Mouse (Mus musculus) liver, embryonic 14.5 days (tissue): ENCODE measurements around the gene Ccnt2. TPM values are rescaled to one million over a fixed set of nuclear protein-coding genes. Genes with fewer than 3 reads are reported as not detected.

Experiments used
- ATAC-seq: fragments of 200-750 bp; cut with Nextera tagmentation; 2 replicates; pipeline ENCODE4 v1.8.0; 2017; ENCODE audit warnings: moderate number of reproducible peaks, mild to moderate bottlenecking, moderate library complexity; ENCODE audit not compliant: insufficient read depth
- DNase-seq, 3 experiments: peaks; one replicate each; pipeline ENCODE4 v3.0.0-alpha.2; 2012 to 2013; ENCODE audit warnings: low read depth in 3 of 3, low spot score in 3 of 3
- H3K27ac ChIP-seq: fragments of 300-500 bp; sonication (generic); 2 replicates; pipeline ENCODE4 v1.5.1; 2014; ENCODE audit warnings: moderate library complexity, mild to moderate bottlenecking, control low read depth, inconsistent platforms
- H3K27me3 ChIP-seq: fragments of 300-500 bp; sonication (generic); 2 replicates; pipeline ENCODE4 v1.6.1; 2014; ENCODE audit warnings: mild to moderate bottlenecking, low read length, moderate library complexity; ENCODE audit not compliant: control insufficient read depth, insufficient read depth
- H3K36me3 ChIP-seq: fragments of 300-500 bp; sonication (generic); replicated peaks from 2 replicates; pipeline ENCODE4 v1.6.1; 2014; ENCODE audit warnings: low read depth; ENCODE audit not compliant: control insufficient read depth, insufficient read depth
- H3K4me1 ChIP-seq, 2 experiments: fragments of 200-500 bp in 1 of 2; fragments of 300-500 bp in 1 of 2; sonication (generic) in 1 of 2; replicated peaks; 2 replicates each; pipeline ENCODE4 v1.6.1; 2012 to 2014; ENCODE audit warnings: antibody characterized with exemption in 1 of 2, inconsistent platforms in 1 of 2, low read length in 1 of 2; ENCODE audit not compliant: control insufficient read depth in 2 of 2, insufficient read depth in 2 of 2
- H3K4me2 ChIP-seq: fragments of 300-500 bp; sonication (generic); 2 replicates; pipeline ENCODE4 v1.6.1; 2014; ENCODE audit warnings: low read depth, mild to moderate bottlenecking, control low read depth, moderate library complexity
- H3K4me3 ChIP-seq, 2 experiments: fragments of 200-500 bp in 1 of 2; fragments of 300-500 bp in 1 of 2; sonication (generic) in 1 of 2; 2 replicates each; pipeline ENCODE4 v1.5.1; 2012 to 2014; ENCODE audit warnings: low read depth in 2 of 2, low read length in 2 of 2, mild to moderate bottlenecking in 2 of 2, control low read depth in 1 of 2, inconsistent platforms in 1 of 2, moderate library complexity in 1 of 2; ENCODE audit not compliant: insufficient read depth in 1 of 2
- H3K9ac ChIP-seq: fragments of 300-500 bp; sonication (generic); replicated peaks from 2 replicates; pipeline ENCODE4 v1.6.1; 2014; ENCODE audit warnings: mild to moderate bottlenecking, control low read depth, moderate library complexity
- H3K9me3 ChIP-seq: fragments of 300-500 bp; sonication (generic); 2 replicates; pipeline ENCODE4 v1.6.1; 2016; ENCODE audit warnings: low read length, mixed read lengths; ENCODE audit not compliant: control insufficient read depth
- CTCF ChIP-seq: IDR thresholded peaks from 2 replicates; pipeline ENCODE4 v1.5.1; 2016; ENCODE audit warnings: antibody characterized with exemption, low read depth, control low read depth
- EP300 ChIP-seq: IDR thresholded peaks from 2 replicates; pipeline ENCODE4 v1.6.1; 2016; ENCODE audit warnings: antibody characterized with exemption, low read depth
- WGBS: fragments of 180-500 bp; shearing (Covaris S2); extraction: QIAGEN DNeasy Blood & Tissue Kit; methylation state at CpG from one replicate; pipeline ENCODE4 v1.1.7; 2014; ENCODE audit not compliant: insufficient replicate concordance; 5-methylcytosine and 5-hydroxymethylcytosine counted together
- polyA plus RNA-seq, 2 experiments: library from polyadenylated mRNA; depleted of rRNA in 1 of 2; stranded (reverse) in 1 of 2; unstranded in 1 of 2; fragments of >200 nt; fragmentation: Nextera tagmentation in 1 of 2; extraction: Ambion mirVana in 1 of 2; gene quantifications; 2 replicates each; pipeline versions ENCODE4 v1.2.1 to v1.2.3; 2012 to 2014

Ccnt2 gene
- polyA plus RNA-seq, 2 experiments, result 16.1 to 20.6 TPM

GRCm38 (mm10) chr1:127827325-127827724 is 53.4 kb downstream of the Ccnt2 start:
- Histone ChIP-seq H3K27ac (no peak overlapping the region), H3K4me2 (no peak overlapping the region), H3K36me3 (no peaks in the 10 kb centered on the region), H3K9me3 (no peaks in the 10 kb centered on the region), H3K4me1 (no peaks in the 10 kb centered on the region), H3K4me3 (no peak overlapping the region), H3K27me3 (no peaks in the 10 kb centered on the region), H3K9ac (no peak overlapping the region)
- TF ChIP-seq CTCF (peak; percentile 55; the same call in 1 of the 2 replicates), EP300 (no peak)
- DNase-seq (peak; percentile 31 to 41 (median 37)), ATAC-seq (no peak)
- WGBS, result 17% methylated on average over 2 of the region's 2 CpGs

DNA sequence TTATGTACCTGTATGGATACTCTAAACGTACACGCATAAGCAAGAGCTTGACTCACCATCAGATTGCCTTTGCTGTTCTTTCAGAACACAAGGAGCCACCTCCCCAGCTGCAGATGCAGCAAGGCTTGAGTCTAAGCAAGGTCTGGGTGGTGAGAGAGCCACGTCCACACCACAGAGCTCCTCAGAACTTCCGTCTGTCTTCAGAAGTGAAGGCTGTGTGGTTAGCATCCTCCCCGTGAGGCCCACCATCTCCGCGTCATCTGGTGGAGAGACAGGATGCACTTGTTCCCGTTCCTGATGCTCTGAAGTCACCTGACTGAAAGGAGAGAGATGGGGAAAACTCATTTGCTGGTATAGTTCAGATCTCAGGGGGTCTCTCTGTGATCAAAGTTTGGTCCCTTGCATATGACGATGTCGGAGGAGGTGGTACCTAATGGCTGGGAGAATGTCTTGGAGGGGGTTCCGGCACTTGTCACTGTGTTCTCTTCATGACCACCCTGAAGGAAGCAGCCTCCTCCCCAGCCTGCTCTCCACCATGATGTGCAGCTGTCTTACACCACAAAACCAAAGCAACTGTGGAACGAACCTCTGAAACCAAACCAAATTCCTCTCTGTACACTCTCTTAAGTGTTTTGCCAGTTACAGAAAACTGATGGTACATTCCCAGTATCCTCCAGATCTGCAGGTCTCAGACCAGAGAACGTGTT is 56.4 kb downstream of the Ccnt2 start:
- WGBS, result 40% methylated on average over 13 of the region's 13 CpGs
- H3K4me2 ChIP-seq, result no peak overlapping the region
- no peak overlapping the region for H3K4me3 ChIP-seq
- no peaks in the 10 kb centered on the region for H3K36me3 ChIP-seq
- no peaks in the 10 kb centered on the region for H3K9me3 ChIP-seq
- DNase-seq (no peak), ATAC-seq (no peak)
- H3K9ac ChIP-seq, result no peak overlapping the region
- peaks cover 0 to 4% of the 10 kb centered on the region in 2 experiments; a peak in 1 of 4 replicates for H3K4me1 ChIP-seq
- no peak overlapping the region for H3K27ac ChIP-seq
- H3K27me3 ChIP-seq, result no peaks in the 10 kb centered on the region
- TF ChIP-seq CTCF (no peak), EP300 (no peak)

DNA sequence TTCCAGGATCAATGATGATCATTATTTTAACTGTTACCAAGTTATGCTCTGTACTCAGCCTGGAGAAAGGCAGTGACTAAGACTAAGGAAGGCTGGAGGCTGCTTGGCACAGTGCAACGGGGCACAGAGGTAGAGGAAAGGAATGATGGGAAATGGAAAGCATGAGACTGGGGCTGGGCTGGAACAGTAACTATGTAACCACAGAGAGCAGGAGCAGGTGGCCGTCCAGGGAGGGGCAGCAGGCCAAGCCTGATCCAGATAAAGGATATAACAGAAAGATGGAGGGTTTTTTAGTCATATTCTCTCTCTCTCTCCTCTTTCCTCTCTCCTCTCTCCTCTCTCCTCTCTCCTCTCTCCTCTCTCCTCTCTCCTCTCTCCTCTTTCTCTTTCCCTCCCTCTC is 59.8 kb downstream of the Ccnt2 start:
- DNase-seq (no peak), ATAC-seq (peak; percentile 56; the same call in 1 of the 2 replicates)
- Histone ChIP-seq H3K36me3 (no peaks in the 10 kb centered on the region), H3K4me3 (no peak overlapping the region), H3K9ac (no peak overlapping the region), H3K4me1 (peaks cover 0 to 4% of the 10 kb centered on the region in 2 experiments; a peak in 1 of 4 replicates), H3K27ac (no peak overlapping the region), H3K27me3 (no peaks in the 10 kb centered on the region), H3K9me3 (no peaks in the 10 kb centered on the region), H3K4me2 (no peak overlapping the region)
- 14% methylated on average over 2 of the region's 2 CpGs for WGBS
- TF ChIP-seq CTCF, result no peak
- TF ChIP-seq EP300, result no peak

DNA sequence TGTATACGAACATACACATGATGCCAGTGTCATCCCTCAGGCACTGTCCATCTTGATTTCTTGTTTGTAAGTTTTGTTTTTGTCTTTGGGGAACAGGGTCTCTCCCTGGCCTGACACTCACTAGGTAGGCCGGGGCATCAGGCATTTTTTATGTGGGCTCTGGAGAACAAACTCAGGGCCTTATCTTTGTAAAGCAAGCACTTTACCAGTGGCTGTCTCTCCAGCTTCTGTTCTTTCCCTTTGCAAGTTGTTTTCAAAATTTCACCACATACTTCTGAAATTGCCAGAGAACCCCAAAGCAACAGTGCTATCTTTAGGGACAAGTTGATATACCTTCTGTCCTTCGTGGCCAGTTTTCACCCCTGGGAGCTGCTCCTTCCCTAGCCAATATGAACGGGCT is 60.2 kb downstream of the Ccnt2 start:
- Histone ChIP-seq H3K4me1 (peaks cover 0 to 4% of the 10 kb centered on the region in 2 experiments; a peak in 1 of 4 replicates), H3K4me3 (no peak overlapping the region), H3K9ac (no peak overlapping the region), H3K27ac (no peak overlapping the region), H3K36me3 (no peaks in the 10 kb centered on the region), H3K4me2 (no peak overlapping the region), H3K9me3 (no peaks in the 10 kb centered on the region), H3K27me3 (no peaks in the 10 kb centered on the region)
- DNase-seq, result no peak
- TF ChIP-seq EP300 (no peak), CTCF (no peak)
- WGBS, result 32% methylated on average over 4 of the region's 4 CpGs
- peak; percentile 50; the same call in 1 of the 2 replicates for ATAC-seq

- peaks cover 0 to 4% of the 10 kb centered on the region in 2 experiments; a peak in 1 of 4 replicates for H3K4me1 ChIP-seq
- H3K4me3 ChIP-seq, result no peak overlapping the region
- no peaks in the 10 kb centered on the region for H3K36me3 ChIP-seq
- DNase-seq, result no peak
- WGBS, result 9% methylated on average over 4 of the region's 4 CpGs
- TF ChIP-seq CTCF (no peak), EP300 (no peak)
- no peaks in the 10 kb centered on the region for H3K27me3 ChIP-seq
- no peak overlapping the region for H3K4me2 ChIP-seq
- H3K9me3 ChIP-seq, result no peaks in the 10 kb centered on the region
- H3K9ac ChIP-seq, result no peak overlapping the region
- no peak overlapping the region for H3K27ac ChIP-seq
- no peak for ATAC-seq
These were observed 62.7 kb downstream of the Ccnt2 start for GRCm38 (mm10) chr1:127836619-127837018.
